Mouse (Mus musculus) embryonic stem cell, embryonic (primary cell): ENCODE measurements around the gene Pum2.

Source experiments
- CTCF ChIA-PET, 4 experiments: fragments of 300-600 bp in 2 of 4; fragments of 350-600 bp in 2 of 4; sonication (Branson Sonifier 250); formaldehyde crosslinking; loops; one replicate each; lab custom pipeline; 2022; ENCODE audit warnings: inconsistent platforms in 2 of 4; lab: Charles Lee
- POLR2A ChIA-PET, 4 experiments: fragments of 300-600 bp in 2 of 4; fragments of 350-600 bp in 2 of 4; sonication (Branson Sonifier 250); formaldehyde crosslinking; loops; one replicate each; lab custom pipeline; 2022; ENCODE audit warnings: antibody characterized with exemption in 4 of 4, inconsistent platforms in 1 of 4; lab: Charles Lee

Pum2 gene

GRCm38 (mm10) chr12:8786984-8787730 lies 113.2 kb downstream of the Pum2 start:
- CTCF ChIA-PET, result interaction anchor here in 2 of 4 experiments (0.5 to 0.7 kb wide), 3 partner anchors 9 to 39 kb away, joined by 3 to 4 read pairs (median 3); no protein-coding TSS in a partner anchor
- POLR2A ChIA-PET, result interaction anchor here in 2 of 4 experiments (1.2 to 10.6 kb wide), 4 partner anchors 9 to 14 kb away, joined by 3 to 45 read pairs (median 10); partner anchors contain the start of gene Sdc1 (in 1 of the 2)

GRCm38 (mm10) chr12:8788469-8788868 lies 114.5 kb downstream of the Pum2 start:
- ChIA-PET CTCF (no interaction called here), POLR2A (interaction anchor here in 3 of 4 experiments (0.6 to 10.6 kb wide), 6 partner anchors 11 to 242 kb away, joined by 3 to 45 read pairs (median 4); partner anchors contain the start of gene Sdc1 (in 1 of the 3))

- ChIA-PET CTCF (no interaction called here), POLR2A (interaction anchor here in 2 of 4 experiments (1.2 to 10.6 kb wide), 2 partner anchors 18 to 19 kb away, joined by 4 to 45 read pairs; partner anchors contain the start of gene Sdc1 (in 2 of the 2))
Observed at GRCm38 (mm10) chr12:8790615-8791014, 116.7 kb downstream of the Pum2 start.

- POLR2A ChIA-PET, result interaction anchor here in 2 of 4 experiments (0.8 to 10.6 kb wide), 2 partner anchors 10 to 20 kb away, joined by 15 to 45 read pairs; partner anchors contain the start of gene Sdc1 (in 1 of the 2)
- CTCF ChIA-PET, result interaction anchor here in 2 of 4 experiments (0.6 to 0.7 kb wide), 2 partner anchors 10 to 362 kb away, joined by 4 to 11 read pairs; no protein-coding TSS in a partner anchor
Observed at GRCm38 (mm10) chr12:8793410-8794051, 119.6 kb downstream of the Pum2 start.

GRCm38 (mm10) chr12:8797936-8798335 lies 124.0 kb downstream of the Pum2 start:
- ChIA-PET POLR2A (interaction anchor here in 2 of 4 experiments (0.8 to 1.4 kb wide), 2 partner anchors 27 kb away, joined by 5 to 6 read pairs; partner anchors contain the start of gene Sdc1 (in 2 of the 2)), CTCF (no interaction called here)

- ChIA-PET CTCF (no interaction called here), POLR2A (interaction anchor here in 2 of 4 experiments (0.8 to 1.4 kb wide), 3 partner anchors 27 to 28 kb away, joined by 3 to 6 read pairs (median 5); partner anchors contain the start of gene Sdc1 (in 2 of the 2))
Observed at GRCm38 (mm10) chr12:8798486-8799020, 124.6 kb downstream of the Pum2 start.
